9 mouse cellular contexts compared by ENCODE assay signal in the genomic region with DNA sequence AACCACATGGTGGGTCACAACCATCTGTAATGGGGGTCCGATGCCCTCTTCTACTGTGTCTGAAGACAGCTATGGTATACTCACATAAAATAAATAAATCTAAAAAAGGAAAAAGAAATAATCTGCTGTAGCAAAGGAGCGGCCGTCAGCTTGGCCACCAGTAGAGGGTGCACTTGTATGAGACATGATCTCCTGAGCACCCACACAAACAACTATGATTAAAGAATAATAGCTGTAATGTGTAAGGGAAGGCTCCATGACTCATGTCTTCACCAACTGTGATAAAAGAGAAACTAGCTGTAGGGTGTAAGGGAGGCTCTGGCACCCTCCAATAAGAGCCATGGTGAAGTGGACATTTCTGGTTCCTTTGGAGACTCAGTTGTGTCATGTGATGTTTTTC. TPM values are rescaled to one million over a fixed set of nuclear protein-coding genes. Genes with fewer than 3 reads are reported as not detected.
A peak's percentile ranks its signal among the peaks of the same experiment; 100 is the strongest.
DNase-seq lines count a peak whose midpoint lies in the region; ATAC-seq and TF ChIP-seq lines count a peak whose summit lies in the region.
"Had no signal": no experiment of that assay in that cellular context is flagged by ENCODE, and none has a peak within 500 bp of the region (broad histone marks: within the 10 kb centered on the region; RNA-seq: fewer than 3 reads in every experiment).

No protein-coding gene starts in this region.

- no peaks in the 10 kb centered on the region for H3K36me3 ChIP-seq in kidney, postnatal 0 days (ENCODE audit: insufficient read depth, low read length)
- H3K36me3 ChIP-seq: limb, embryonic 15.5 days had no signal

- H3K4me3 ChIP-seq in kidney, postnatal 0 days (replicated peaks; ENCODE audit: low read depth, low read length): no peak overlapping the region
- H3K4me3 ChIP-seq in bone marrow macrophage, adult 2 months (ENCODE audit: insufficient read depth, low read length): no peak overlapping the region
- H3K4me3 ChIP-seq: limb, embryonic 15.5 days had no signal

- H3K9me3 ChIP-seq in kidney, postnatal 0 days (replicated peaks; ENCODE audit: low read length): no peaks in the 10 kb centered on the region
- H3K9me3 ChIP-seq: limb, embryonic 15.5 days had no signal

- TF ChIP-seq POLR2A in bone marrow macrophage, adult 2 months (IDR thresholded peaks at IDR 0.05; ENCODE audit: borderline replicate concordance, low read depth, low read length): no peak

- H3K4me2 ChIP-seq in kidney, postnatal 0 days (ENCODE audit: low read length): no peak overlapping the region
- H3K4me2 ChIP-seq: limb, embryonic 15.5 days had no signal

- peak; percentile 69 for TF ChIP-seq CTCF in kidney, postnatal 0 days (IDR thresholded peaks at IDR 0.05; ENCODE audit: low read depth)
- TF ChIP-seq CTCF in bone marrow macrophage, adult 2 months (IDR thresholded peaks at IDR 0.05; ENCODE audit: low read depth, low read length): peak; percentile 21; the same call in 1 of the 2 replicates

- DNase-seq in kidney, postnatal 0 days (ENCODE audit: low spot score): no peak
- no peak for DNase-seq in kidney, postnatal 14 days
- DNase-seq in thymus, postnatal 0 days (ENCODE audit: low spot score): peak; percentile 42
- DNase-seq in thymus, adult 18-20 months: no peak
- no peak for DNase-seq in spleen, postnatal 14 days (ENCODE audit: low spot score in 2 of 2)
- DNase-seq: cerebellum, postnatal 25 days had no signal

- no peak overlapping the region for H3K27ac ChIP-seq in kidney, postnatal 0 days
- no peak overlapping the region for H3K27ac ChIP-seq in bone marrow macrophage, adult 2 months (ENCODE audit: insufficient read depth, low read depth, low read length)
- H3K27ac ChIP-seq: limb, embryonic 15.5 days had no signal

- ATAC-seq in kidney, postnatal 0 days (replicated peaks; ENCODE audit: low FRiP score, low read depth): no peak
- no peak for ATAC-seq in cerebellum, adult (ENCODE audit: insufficient number of reproducible peaks, low FRiP score, low TSS enrichment)

- WGBS in kidney, postnatal 0 days: 59% methylated on average over 3 of the region's 3 CpGs

- H3K27me3 ChIP-seq in kidney, postnatal 0 days (ENCODE audit: insufficient read depth, low read length): no peaks in the 10 kb centered on the region
- H3K27me3 ChIP-seq: limb, embryonic 15.5 days had no signal

- no peak overlapping the region for H3K9ac ChIP-seq in kidney, postnatal 0 days (ENCODE audit: low read depth, low read length)
- H3K9ac ChIP-seq: limb, embryonic 15.5 days had no signal

- no peaks in the 10 kb centered on the region for H3K4me1 ChIP-seq in kidney, postnatal 0 days (replicated peaks; ENCODE audit: insufficient read depth, low read length)
- no peaks in the 10 kb centered on the region for H3K4me1 ChIP-seq in bone marrow macrophage, adult 2 months (ENCODE audit: control insufficient read depth, insufficient read depth, low read length)
- H3K4me1 ChIP-seq: limb, embryonic 15.5 days had no signal

RNA-seq across cellular contexts. Expression of gene Grap, which starts 23.4 kb away (rescaled TPM):
- 8.2 and 9.1 TPM in 2 replicates for polyA plus RNA-seq in kidney, postnatal 0 days (2015; fragmentation: Nextera tagmentation; extraction: Ambion mirVana)
- polyA plus RNA-seq in thymus, postnatal 0 days (2015; fragmentation: Nextera tagmentation; extraction: Ambion mirVana): 59.0 and 88.7 TPM in 2 replicates
- polyA plus RNA-seq in bone marrow macrophage, adult 2 months (2012; ENCODE audit: insufficient read depth, insufficient read length, missing spikeins): 3.1 and 4.0 TPM in 2 replicates

RNA-seq across cellular contexts. Expression of gene Epn2, which starts 50.1 kb away (rescaled TPM):
- 22.1 and 22.4 TPM in 2 replicates for polyA plus RNA-seq in kidney, postnatal 0 days (2015; fragmentation: Nextera tagmentation; extraction: Ambion mirVana)
- polyA plus RNA-seq in thymus, postnatal 0 days (2015; fragmentation: Nextera tagmentation; extraction: Ambion mirVana): 4.6 and 5.1 TPM in 2 replicates
- polyA plus RNA-seq in bone marrow macrophage, adult 2 months (2012; ENCODE audit: insufficient read depth, insufficient read length, missing spikeins): 3.1 and 3.2 TPM in 2 replicates

RNA-seq across cellular contexts. Expression of gene Fam83g, which starts 54.3 kb away (rescaled TPM):
- 2.7 and 2.9 TPM in 2 replicates for polyA plus RNA-seq in kidney, postnatal 0 days (2015; fragmentation: Nextera tagmentation; extraction: Ambion mirVana)
- 5.5 and 5.6 TPM in 2 replicates for polyA plus RNA-seq in thymus, postnatal 0 days (2015; fragmentation: Nextera tagmentation; extraction: Ambion mirVana)
- not detected in 2 replicates for polyA plus RNA-seq in bone marrow macrophage, adult 2 months (2012; ENCODE audit: insufficient read depth, insufficient read length, missing spikeins)
